Mouse (Mus musculus) testis, adult 2 months (tissue): ENCODE results near the gene Ccnj. TPM values are rescaled to one million over a fixed set of nuclear protein-coding genes. Genes with fewer than 3 reads are reported as not detected.
A peak's percentile ranks its signal among the peaks of the same experiment; 100 is the strongest.

Experiments used
- H3K27ac ChIP-seq: fragments of 200-500 bp; 2 replicates; pipeline ENCODE4 v1.5.1; 2012; ENCODE audit warnings: low read depth, low read length; ENCODE audit not compliant: control insufficient read depth, insufficient read depth
- H3K27me3 ChIP-seq: fragments of 200-500 bp; 2 replicates; pipeline ENCODE4 v1.6.1; 2012; ENCODE audit warnings: mild to moderate bottlenecking, low read length, moderate library complexity; ENCODE audit not compliant: control insufficient read depth, insufficient read depth
- H3K36me3 ChIP-seq: fragments of 200-500 bp; 2 replicates; pipeline ENCODE4 v1.6.1; 2012; ENCODE audit warnings: mild to moderate bottlenecking, low read length; ENCODE audit not compliant: control insufficient read depth, insufficient read depth
- H3K4me1 ChIP-seq: fragments of 200-500 bp; 2 replicates; pipeline ENCODE4 v1.6.1; 2012; ENCODE audit warnings: low read length; ENCODE audit not compliant: control insufficient read depth, insufficient read depth
- H3K4me3 ChIP-seq: fragments of 200-500 bp; 2 replicates; pipeline ENCODE4 v1.5.1; 2012; ENCODE audit warnings: low read depth, mild to moderate bottlenecking, low read length, moderate library complexity, mixed read lengths; ENCODE audit not compliant: control insufficient read depth
- CTCF ChIP-seq: fragments of 200-500 bp; IDR thresholded peaks from 2 replicates; pipeline ENCODE4 v1.5.1; 2012; ENCODE audit warnings: low read depth, mild to moderate bottlenecking, inconsistent platforms, low read length, moderate library complexity; ENCODE audit not compliant: control insufficient read depth, insufficient read depth, insufficient replicate concordance
- POLR2A ChIP-seq: fragments of 200-500 bp; IDR thresholded peaks from 2 replicates; pipeline ENCODE4 v1.6.1; 2012; ENCODE audit warnings: low read depth, mild to moderate bottlenecking, inconsistent platforms, low read length, moderate library complexity; ENCODE audit not compliant: control insufficient read depth
- polyA plus RNA-seq: library from polyadenylated mRNA; depleted of rRNA; stranded (reverse); fragments of >200 nt; gene quantifications from 2 replicates; pipeline ENCODE4 v1.2.3, GENCODE M21; 2012

Ccnj gene
- polyA plus RNA-seq, 1 experiment, result 1.7 TPM

DNA sequence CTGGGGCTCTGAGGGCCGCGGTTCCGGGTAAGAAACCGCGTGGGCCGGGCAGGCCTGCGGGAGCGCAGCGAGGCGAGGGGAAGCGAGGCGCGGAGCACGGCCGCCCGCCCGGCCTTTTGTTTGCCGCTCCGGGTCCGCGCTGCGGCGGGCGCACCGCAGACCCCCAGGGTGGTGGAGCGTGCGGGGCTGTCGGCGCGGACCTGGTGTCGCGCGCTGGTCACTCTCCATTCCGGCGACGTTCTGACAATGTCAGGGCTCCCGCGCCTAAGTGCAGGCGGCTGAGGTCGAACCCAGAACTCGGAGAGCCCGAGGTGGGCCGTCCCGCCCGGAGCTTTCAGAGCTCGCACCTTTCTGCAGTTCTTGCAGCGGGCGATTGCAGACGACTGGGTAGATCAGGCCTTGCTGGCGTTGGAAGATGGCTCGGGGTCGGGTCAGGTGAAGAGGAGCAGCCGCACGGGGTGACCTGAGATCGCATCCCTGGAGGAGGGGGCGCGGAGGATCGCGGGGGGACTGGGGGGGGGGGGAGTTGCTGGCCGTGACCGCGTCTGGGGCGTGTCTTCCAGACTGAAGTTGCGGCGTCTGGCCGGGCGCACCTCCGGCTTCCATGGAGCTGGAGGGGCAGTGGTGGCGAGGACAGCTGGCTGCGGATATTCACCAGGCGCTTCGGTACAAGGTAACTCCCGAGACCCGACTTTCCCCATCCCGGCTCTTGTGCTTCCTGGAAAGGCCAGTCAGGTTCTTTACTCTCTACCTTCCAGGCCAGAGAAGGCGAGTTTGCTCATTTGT lies 530 bp downstream of the Ccnj start:
- Histone ChIP-seq H3K4me3 (peak overlapping the region; percentile 92), H3K27me3 (no peaks in the 10 kb centered on the region), H3K36me3 (no peaks in the 10 kb centered on the region; the same call in 1 of the 2 replicates), H3K27ac (peak overlapping the region; percentile 74), H3K4me1 (peaks cover 14% of the 10 kb centered on the region)
- TF ChIP-seq CTCF (no peak), POLR2A (no peak)

GRCm38 (mm10) chr19:40832361-40832760 lies 1.3 kb downstream of the Ccnj start:
- no peak overlapping the region for H3K27ac ChIP-seq
- H3K27me3 ChIP-seq, result no peaks in the 10 kb centered on the region
- no peak for TF ChIP-seq POLR2A
- no peak for TF ChIP-seq CTCF

GRCm38 (mm10) chr19:40834436-40834835 lies 3.4 kb downstream of the Ccnj start:
- H3K27me3 ChIP-seq, result no peaks in the 10 kb centered on the region
- H3K4me1 ChIP-seq, result peaks cover 10% of the 10 kb centered on the region
- no peak for TF ChIP-seq POLR2A
- no peak for TF ChIP-seq CTCF
- no peak overlapping the region for H3K4me3 ChIP-seq
- no peaks in the 10 kb centered on the region for H3K36me3 ChIP-seq
- no peak overlapping the region for H3K27ac ChIP-seq

More at GRCm38 (mm10) chr19:40832361-40832760, 1.3 kb downstream of the Ccnj start:
- Histone ChIP-seq H3K36me3 (no peaks in the 10 kb centered on the region; the same call in 1 of the 2 replicates), H3K4me3 (peak overlapping the region; percentile 6), H3K4me1 (peaks cover 14% of the 10 kb centered on the region)

DNA sequence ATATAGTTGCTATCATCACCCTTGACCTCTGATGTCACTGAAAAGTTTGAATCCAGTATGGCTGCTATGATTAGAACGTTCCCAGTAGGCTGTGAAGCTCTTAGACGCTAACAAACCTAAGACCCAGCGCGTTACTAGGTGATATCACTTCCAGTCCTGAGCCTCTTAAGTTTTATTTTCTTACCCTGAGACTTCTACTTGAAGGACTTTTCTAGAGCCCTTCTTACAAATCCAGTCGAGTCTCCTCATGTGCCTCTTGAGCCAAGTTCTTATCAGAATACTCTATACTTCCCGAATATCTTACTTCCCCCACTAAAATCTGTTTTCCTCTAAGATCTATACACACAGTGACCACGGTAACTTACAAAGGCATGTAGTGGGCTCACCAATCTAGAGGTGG lies 7.1 kb downstream of the Ccnj start:
- TF ChIP-seq POLR2A, result no peak
- no peak for TF ChIP-seq CTCF
- Histone ChIP-seq H3K4me1 (no peaks in the 10 kb centered on the region), H3K27ac (no peak overlapping the region), H3K27me3 (no peaks in the 10 kb centered on the region), H3K4me3 (no peak overlapping the region), H3K36me3 (no peaks in the 10 kb centered on the region)

GRCm38 (mm10) chr19:40840303-40840702 lies 9.2 kb downstream of the Ccnj start:
- H3K4me3 ChIP-seq, result no peak overlapping the region
- no peaks in the 10 kb centered on the region for H3K4me1 ChIP-seq
- TF ChIP-seq POLR2A (no peak), CTCF (no peak)
- H3K27me3 ChIP-seq, result no peaks in the 10 kb centered on the region
- no peaks in the 10 kb centered on the region for H3K36me3 ChIP-seq
- no peak overlapping the region for H3K27ac ChIP-seq

- H3K27ac ChIP-seq, result no peak overlapping the region
- TF ChIP-seq CTCF (no peak), POLR2A (no peak)
- no peaks in the 10 kb centered on the region for H3K27me3 ChIP-seq
- no peaks in the 10 kb centered on the region for H3K36me3 ChIP-seq
- no peak overlapping the region for H3K4me3 ChIP-seq
- H3K4me1 ChIP-seq, result no peaks in the 10 kb centered on the region
Observed at GRCm38 (mm10) chr19:40841083-40841482, 10.0 kb downstream of the Ccnj start.

DNA sequence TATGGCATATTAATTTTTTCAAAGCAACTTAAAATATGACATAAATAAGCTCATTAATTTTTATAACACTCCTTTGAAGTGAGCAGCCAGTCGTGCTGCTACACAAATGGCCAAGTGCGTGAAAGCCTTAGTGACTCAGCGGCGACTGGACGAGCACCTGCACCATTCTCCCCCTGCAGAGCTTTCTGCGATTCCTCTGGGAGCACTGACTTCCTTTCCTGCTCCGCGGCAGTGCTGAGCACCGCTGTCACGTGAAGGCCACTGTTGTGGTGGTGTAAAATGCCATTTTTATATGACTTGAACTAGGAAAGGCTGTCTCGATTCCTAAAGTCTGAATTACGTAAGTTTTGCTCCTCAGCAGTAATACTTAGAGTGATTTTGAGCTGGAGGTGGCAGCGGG lies 10.5 kb downstream of the Ccnj start:
- Histone ChIP-seq H3K4me3 (no peak overlapping the region), H3K4me1 (no peaks in the 10 kb centered on the region), H3K27ac (no peak overlapping the region), H3K36me3 (no peaks in the 10 kb centered on the region), H3K27me3 (no peaks in the 10 kb centered on the region)
- TF ChIP-seq POLR2A, result no peak
- TF ChIP-seq CTCF, result no peak

GRCm38 (mm10) chr19:40844731-40845130 lies 13.7 kb downstream of the Ccnj start:
- no peaks in the 10 kb centered on the region for H3K4me1 ChIP-seq
- H3K27me3 ChIP-seq, result no peaks in the 10 kb centered on the region
- TF ChIP-seq POLR2A (no peak), CTCF (no peak)
- no peak overlapping the region for H3K27ac ChIP-seq
- no peak overlapping the region for H3K4me3 ChIP-seq
- H3K36me3 ChIP-seq, result no peaks in the 10 kb centered on the region
